Mouse (Mus musculus) stomach, postnatal 0 days (tissue): Measurements from ENCODE around the gene Twist2.

Experiments used
- CTCF ChIP-seq: IDR thresholded peaks from 2 replicates; pipeline ENCODE4 v1.5.1; 2016; ENCODE audit warnings: antibody characterized with exemption, low read depth, mild to moderate bottlenecking, moderate library complexity
- EP300 ChIP-seq: optimal IDR thresholded peaks from 2 replicates; pipeline ENCODE3; 2016; ENCODE audit warnings: antibody characterized with exemption

DNA sequence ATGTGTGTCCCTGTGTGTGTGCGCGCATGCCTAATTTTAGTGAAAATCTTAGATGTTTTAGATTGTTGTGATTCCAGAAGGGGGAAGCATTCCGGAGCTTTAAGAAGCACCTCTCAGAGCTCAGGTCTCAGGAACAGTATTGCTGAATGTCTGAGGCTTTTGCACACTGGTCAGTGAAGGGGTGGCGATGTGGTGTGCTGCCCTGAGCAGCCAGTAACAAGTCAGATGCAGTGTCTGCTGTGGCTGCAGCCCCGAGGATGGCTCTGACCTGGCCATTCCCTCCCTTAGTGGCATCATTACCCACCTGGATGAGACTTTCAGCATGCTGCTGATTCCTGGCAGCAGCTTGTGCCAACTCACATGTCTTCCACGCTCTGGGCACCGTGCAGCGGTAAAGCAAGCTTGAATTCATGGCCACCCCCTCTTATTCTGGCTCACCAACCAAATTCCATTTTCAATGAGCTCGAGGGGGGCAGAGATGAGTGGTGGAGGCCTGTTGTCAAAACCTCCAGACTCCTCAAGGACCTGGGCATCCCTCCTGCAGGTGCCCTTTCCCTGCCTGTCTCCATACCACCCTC lies 44.2 kb downstream of the Twist2 start:
- TF ChIP-seq CTCF (no peak), EP300 (no peak)
